Mouse (Mus musculus) small intestine, adult 2 months (tissue): ENCODE data around the gene Pla2g10.

Source experiments
- CTCF ChIP-seq: fragments of 200-500 bp; IDR thresholded peaks from 2 replicates; pipeline ENCODE4 v1.5.1; 2012; ENCODE audit warnings: low read depth, mild to moderate bottlenecking, control low read depth, inconsistent platforms, low read length, moderate library complexity, mixed read lengths; ENCODE audit not compliant: insufficient replicate concordance, insufficient read length; ENCODE audit errors: extremely low read depth
- POLR2A ChIP-seq: fragments of 200-500 bp; IDR thresholded peaks from 2 replicates; pipeline ENCODE4 v1.6.1; 2012; ENCODE audit warnings: low read depth, mild to moderate bottlenecking, control low read depth, inconsistent platforms, low read length, moderate library complexity

DNA sequence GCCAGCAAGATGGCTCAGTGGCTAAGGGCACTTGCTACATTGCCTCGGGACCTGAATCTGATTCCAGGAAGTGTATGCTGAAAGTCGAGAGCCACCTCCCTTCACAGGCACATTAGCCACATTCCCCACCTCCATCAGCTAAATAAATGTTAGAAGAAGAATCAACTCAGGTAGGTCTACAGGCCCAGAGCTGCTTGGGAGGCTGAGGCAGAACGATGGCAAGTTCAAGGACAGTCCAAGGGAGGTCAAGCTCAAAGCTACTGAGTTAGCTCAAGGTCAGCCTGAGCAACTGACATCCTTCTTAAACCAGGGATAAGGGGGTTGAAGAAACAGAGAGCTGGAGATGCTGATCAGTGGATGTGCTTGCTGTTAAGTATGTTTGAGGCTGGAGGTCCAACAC, 2.0 kb upstream of the Pla2g10 start:
- TF ChIP-seq CTCF (no peak), POLR2A (no peak)
